Mouse (Mus musculus) kidney, postnatal 0 days (tissue): ENCODE results near the gene Krtap27-1. TPM values are rescaled to one million over a fixed set of nuclear protein-coding genes. Genes with fewer than 3 reads are reported as not detected.
A peak's percentile ranks its signal among the peaks of the same experiment; 100 is the strongest.

Source experiments
- ATAC-seq: fragments of 200-750 bp; cut with Nextera tagmentation; replicated peaks from 2 replicates; pipeline ENCODE4 v1.8.0; 2017; ENCODE audit warnings: low read depth, moderate number of reproducible peaks, moderate TSS enrichment, moderate library complexity; ENCODE audit not compliant: low FRiP score
- DNase-seq: peaks from one replicate; pipeline ENCODE4 v3.0.0-alpha.2; 2016; ENCODE audit warnings: low spot score
- H3K27ac ChIP-seq: fragments of 300-500 bp; sonication (generic); 2 replicates; pipeline ENCODE4 v1.5.1; 2014; ENCODE audit warnings: mild to moderate bottlenecking
- H3K27me3 ChIP-seq: fragments of 300-500 bp; sonication (generic); 2 replicates; pipeline ENCODE4 v1.6.1; 2014; ENCODE audit warnings: low read length, mixed read lengths; ENCODE audit not compliant: insufficient read depth
- H3K36me3 ChIP-seq: fragments of 300-500 bp; sonication (generic); 2 replicates; pipeline ENCODE4 v1.6.1; 2014; ENCODE audit warnings: low read length, mixed read lengths; ENCODE audit not compliant: insufficient read depth
- H3K4me1 ChIP-seq: fragments of 300-500 bp; sonication (generic); replicated peaks from 2 replicates; pipeline ENCODE4 v1.6.1; 2014; ENCODE audit warnings: antibody characterized with exemption, low read length, mixed read lengths; ENCODE audit not compliant: insufficient read depth
- H3K4me2 ChIP-seq: fragments of 300-500 bp; sonication (generic); 2 replicates; pipeline ENCODE4 v1.6.1; 2014; ENCODE audit warnings: mild to moderate bottlenecking, low read length, moderate library complexity, mixed read lengths
- H3K4me3 ChIP-seq: fragments of 300-500 bp; sonication (generic); replicated peaks from 2 replicates; pipeline ENCODE4 v1.5.1; 2014; ENCODE audit warnings: low read depth, low read length
- H3K9ac ChIP-seq: fragments of 300-500 bp; sonication (generic); 2 replicates; pipeline ENCODE4 v1.6.1; 2014; ENCODE audit warnings: low read depth, low read length
- H3K9me3 ChIP-seq: fragments of 300-500 bp; sonication (generic); replicated peaks from 2 replicates; pipeline ENCODE4 v1.6.1; 2016; ENCODE audit warnings: low read length, inconsistent platforms, mixed read lengths
- CTCF ChIP-seq: IDR thresholded peaks from 2 replicates; pipeline ENCODE4 v1.5.1; 2016; ENCODE audit warnings: antibody characterized with exemption, low read depth, mild to moderate bottlenecking, moderate library complexity
- WGBS: fragments of 180-500 bp; shearing (Covaris S2); extraction: QIAGEN DNeasy Blood & Tissue Kit; methylation state at CpG from one replicate; pipeline ENCODE4 v1.1.7; 2014; 5-methylcytosine and 5-hydroxymethylcytosine counted together
- polyA plus RNA-seq: library from polyadenylated mRNA; unstranded; fragments of >200 nt; fragmentation: Nextera tagmentation; extraction: Ambion mirVana; gene quantifications from 2 replicates; pipeline ENCODE4 v1.2.1, GENCODE M21; 2015

The Krtap27-1 gene
- polyA plus RNA-seq, 1 experiment from 2014 or later, result not detected

DNA sequence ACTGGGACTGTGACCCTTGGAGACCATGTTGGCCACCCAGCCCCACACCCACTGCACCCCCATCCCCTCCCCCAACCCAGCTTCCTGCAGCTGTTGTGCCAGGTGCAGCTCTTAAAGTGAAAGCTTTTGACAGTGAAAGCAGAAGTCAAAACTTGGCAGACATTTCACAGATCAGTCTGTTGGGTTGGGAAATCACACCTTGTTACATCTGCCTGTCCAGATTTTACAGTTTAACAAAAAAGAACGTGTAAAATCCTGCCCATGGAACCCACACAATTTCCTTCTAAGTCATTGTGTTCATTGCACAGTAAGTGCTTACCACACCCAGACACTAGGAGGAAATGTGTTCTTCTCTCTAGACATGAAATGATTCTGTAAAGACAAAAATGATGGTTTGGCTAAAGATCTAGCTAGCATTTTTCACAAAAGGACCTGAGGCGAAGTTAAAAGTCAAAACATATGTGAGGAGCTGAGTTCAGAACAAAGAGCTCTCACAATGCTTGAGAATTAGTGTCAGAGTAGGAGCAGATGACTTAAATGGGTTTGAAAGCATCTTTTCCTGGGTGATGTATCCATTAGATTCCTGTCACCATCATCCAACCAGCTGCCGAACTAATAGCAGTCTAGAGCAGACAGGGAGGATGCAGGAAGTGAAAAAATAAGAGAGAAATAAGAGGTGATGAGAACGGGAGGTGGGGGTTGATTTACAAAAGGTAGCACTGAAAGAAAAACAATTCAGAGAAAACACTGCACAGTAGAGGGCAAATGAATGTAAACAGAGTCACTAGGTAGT is 29.8 kb upstream of the Krtap27-1 start:
- ATAC-seq, result no peak
- H3K27me3 ChIP-seq, result no peaks in the 10 kb centered on the region
- 41% methylated on average over 4 of the region's 4 CpGs for WGBS
- TF ChIP-seq CTCF, result no peak
- no peaks in the 10 kb centered on the region for H3K9me3 ChIP-seq
- no peak overlapping the region for H3K27ac ChIP-seq
- no peak overlapping the region for H3K4me3 ChIP-seq
- no peak overlapping the region for H3K9ac ChIP-seq
- no peak for DNase-seq
- no peaks in the 10 kb centered on the region for H3K36me3 ChIP-seq
- H3K4me1 ChIP-seq, result no peaks in the 10 kb centered on the region
- no peak overlapping the region for H3K4me2 ChIP-seq

DNA sequence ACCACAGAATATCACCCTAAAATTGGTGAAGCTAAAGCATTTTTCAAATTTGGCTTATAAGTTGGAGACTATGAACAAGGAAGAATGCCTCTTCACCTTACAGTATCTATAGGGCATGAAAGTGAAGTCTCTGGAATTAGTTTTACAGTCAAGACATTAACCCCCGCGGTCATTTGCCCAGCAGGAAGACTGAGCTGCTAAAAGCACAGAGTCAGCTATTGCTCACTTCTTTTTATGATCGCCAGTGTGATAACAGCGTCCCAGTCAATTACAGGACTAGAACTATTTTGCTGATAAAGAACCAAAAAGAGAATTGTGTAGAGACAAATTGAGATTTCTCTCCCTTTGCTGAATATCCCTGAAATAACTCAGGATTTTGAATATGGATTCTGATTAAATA is 24.8 kb upstream of the Krtap27-1 start:
- ATAC-seq, result no peak
- no peak for TF ChIP-seq CTCF
- 58% methylated on average over 4 of the region's 4 CpGs for WGBS
- H3K4me2 ChIP-seq, result no peak overlapping the region
- no peaks in the 10 kb centered on the region for H3K27me3 ChIP-seq
- H3K4me1 ChIP-seq, result no peaks in the 10 kb centered on the region
- H3K27ac ChIP-seq, result no peak overlapping the region
- no peaks in the 10 kb centered on the region for H3K9me3 ChIP-seq
- H3K36me3 ChIP-seq, result no peaks in the 10 kb centered on the region
- no peak overlapping the region for H3K4me3 ChIP-seq
- DNase-seq, result no peak
- H3K9ac ChIP-seq, result no peak overlapping the region

DNA sequence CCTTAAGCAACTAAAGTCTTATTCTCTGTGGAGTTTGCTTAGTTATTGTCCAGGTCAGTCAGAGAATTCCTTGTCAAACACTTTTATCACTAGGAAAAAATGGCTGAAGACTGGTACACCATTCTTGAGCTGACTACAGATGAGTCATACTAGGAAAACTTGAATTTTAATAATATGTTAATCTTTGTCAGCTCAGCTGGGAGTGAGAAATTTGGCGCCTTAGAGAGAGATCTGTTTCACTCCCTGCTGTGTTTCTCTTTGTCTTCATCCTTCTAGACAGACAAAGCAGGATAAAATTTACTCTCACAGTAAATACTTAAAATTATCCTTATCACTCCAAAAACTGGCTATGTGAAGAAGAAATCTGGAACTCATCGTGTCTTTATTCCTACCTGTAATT is 9.8 kb upstream of the Krtap27-1 start:
- H3K4me1 ChIP-seq, result no peaks in the 10 kb centered on the region
- H3K4me2 ChIP-seq, result no peak overlapping the region
- H3K9me3 ChIP-seq, result no peaks in the 10 kb centered on the region
- no peaks in the 10 kb centered on the region for H3K27me3 ChIP-seq
- no peak overlapping the region for H3K4me3 ChIP-seq
- TF ChIP-seq CTCF, result no peak
- no peak for DNase-seq
- ATAC-seq, result no peak
- H3K27ac ChIP-seq, result no peak overlapping the region
- no peaks in the 10 kb centered on the region for H3K36me3 ChIP-seq
- no peak overlapping the region for H3K9ac ChIP-seq
- WGBS, result 74% methylated on average over 2 of the region's 2 CpGs

DNA sequence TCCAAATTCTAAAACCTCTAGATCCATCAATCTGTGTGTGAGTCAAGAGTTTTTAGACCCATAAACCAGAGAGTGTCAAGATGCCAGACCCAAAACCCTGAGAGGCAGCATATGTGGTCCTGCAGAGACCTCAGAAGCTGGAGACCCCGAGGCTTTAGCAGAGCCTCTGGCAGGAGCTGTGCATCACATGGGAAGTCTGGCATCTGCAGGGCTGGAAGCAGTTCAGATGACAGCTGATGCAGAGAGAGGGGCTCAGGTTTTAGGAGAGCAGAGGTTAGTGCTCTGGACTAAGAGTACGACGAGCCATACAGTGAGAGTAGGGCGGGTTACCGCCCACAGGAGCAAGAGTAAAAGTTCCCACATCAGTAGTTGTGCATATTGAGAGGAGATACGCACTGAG is 7.6 kb upstream of the Krtap27-1 start:
- TF ChIP-seq CTCF, result no peak
- whole genome bisulfite sequencing, result 64% methylated on average over 6 of the region's 6 CpGs
- no peak for ATAC-seq

DNA sequence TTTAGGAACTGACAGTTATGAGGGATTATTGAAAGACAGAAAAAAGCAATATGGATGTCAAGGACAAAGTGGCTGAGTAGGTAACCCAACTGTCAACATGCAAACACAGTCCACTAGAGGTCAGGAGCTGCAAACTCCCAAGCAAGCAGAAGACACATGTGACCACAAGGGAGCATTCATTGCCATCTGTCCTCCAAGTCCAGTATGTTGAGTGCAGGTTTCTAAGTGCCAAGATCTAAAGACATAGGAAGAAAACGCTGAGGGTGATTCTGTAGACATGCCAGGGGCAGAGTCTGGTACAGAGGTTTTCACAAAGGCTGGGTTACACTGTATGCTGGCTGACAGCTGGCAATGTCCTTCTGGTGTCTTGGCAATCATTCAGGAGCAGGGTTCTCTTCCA is 14.0 kb downstream of the Krtap27-1 start:
- Histone ChIP-seq H3K27ac (no peak overlapping the region), H3K9ac (no peak overlapping the region), H3K27me3 (no peaks in the 10 kb centered on the region), H3K36me3 (no peaks in the 10 kb centered on the region), H3K4me1 (no peaks in the 10 kb centered on the region), H3K4me2 (no peak overlapping the region), H3K9me3 (no peaks in the 10 kb centered on the region), H3K4me3 (no peak overlapping the region)
- DNase-seq (peak; percentile 44), ATAC-seq (peak; percentile 46; the same call in 1 of the 2 replicates)
- peak; percentile 81 for TF ChIP-seq CTCF
- WGBS, result 60% methylated on average over 1 of the region's 1 CpGs

More for the DNA sequence above, 7.6 kb upstream of the Krtap27-1 start:
- no peaks in the 10 kb centered on the region for H3K36me3 ChIP-seq
- no peak overlapping the region for H3K4me2 ChIP-seq
- no peaks in the 10 kb centered on the region for H3K27me3 ChIP-seq
- no peak overlapping the region for H3K27ac ChIP-seq
- H3K9me3 ChIP-seq, result no peaks in the 10 kb centered on the region
- H3K4me3 ChIP-seq, result no peak overlapping the region
- H3K4me1 ChIP-seq, result no peaks in the 10 kb centered on the region
- DNase-seq, result no peak
- no peak overlapping the region for H3K9ac ChIP-seq

DNA sequence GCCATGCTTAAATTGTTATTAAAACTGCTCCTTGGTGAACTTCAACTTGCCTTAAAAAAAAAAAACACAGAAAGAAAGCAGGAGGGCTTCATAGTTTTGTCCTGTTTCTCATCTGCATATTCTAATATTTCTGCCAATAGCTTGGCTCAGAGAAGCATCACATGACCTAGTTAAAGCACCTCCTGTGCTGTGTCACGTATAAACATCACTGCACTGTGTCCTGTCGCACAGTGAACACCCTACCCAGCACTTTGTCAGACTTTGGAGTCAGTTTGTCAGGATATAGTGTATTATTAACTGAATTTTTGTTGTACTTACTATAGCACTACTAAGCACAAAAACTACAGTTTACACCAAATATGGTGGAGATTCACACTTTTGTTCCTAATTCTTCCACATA is 19.5 kb downstream of the Krtap27-1 start:
- DNase-seq, result no peak
- 48% methylated on average over 2 of the region's 2 CpGs for WGBS

More for the DNA sequence above, 19.5 kb downstream of the Krtap27-1 start:
- H3K4me3 ChIP-seq, result no peak overlapping the region
- no peak overlapping the region for H3K4me2 ChIP-seq
- no peaks in the 10 kb centered on the region for H3K27me3 ChIP-seq
- no peak overlapping the region for H3K9ac ChIP-seq
- no peaks in the 10 kb centered on the region for H3K9me3 ChIP-seq
- no peaks in the 10 kb centered on the region; the same call in 1 of the 2 replicates for H3K4me1 ChIP-seq
- ATAC-seq, result peak; percentile 91
- no peak overlapping the region for H3K27ac ChIP-seq
- no peaks in the 10 kb centered on the region for H3K36me3 ChIP-seq
- TF ChIP-seq CTCF, result no peak
